Mouse (Mus musculus): Measurements from ENCODE around the gene Rbm12. TPM values are rescaled to one million over a fixed set of nuclear protein-coding genes. Genes with fewer than 3 reads are reported as not detected.
"Not testable (repeated sequence)": the region's sequence is repeated elsewhere in the genome, so short reads cannot be mapped to it uniquely, and the experiment has no call there.

The Rbm12 gene
- polyA plus RNA-seq, 1 experiment from 2014 or later: 26.2 TPM

DNA sequence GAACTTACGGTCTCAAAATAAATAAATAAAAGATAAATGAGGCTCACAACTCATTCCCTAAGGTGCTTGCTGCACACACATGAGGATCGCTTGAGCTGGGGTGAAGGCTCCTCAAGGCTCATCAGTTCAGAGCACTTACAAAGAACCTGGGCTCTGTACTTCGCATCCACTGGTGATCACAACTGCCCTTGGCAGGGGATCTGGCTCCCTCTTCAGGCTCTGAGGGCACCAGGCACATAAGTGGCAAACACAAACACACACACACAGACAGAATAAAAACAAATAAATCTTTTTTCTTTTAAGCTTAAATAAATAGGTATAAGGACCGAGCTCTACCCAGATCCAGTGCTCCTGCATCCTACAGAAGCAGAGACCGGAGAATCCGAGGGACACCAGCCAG is 23.9 kb upstream of the Rbm12 start:
- Histone ChIP-seq H3K27ac (ENCODE audit: low read length) (no peak overlapping the region), H3K27me3 (ENCODE audit: control insufficient read depth, insufficient read depth, low read depth, low read length) (no peaks in the 10 kb centered on the region), H3K4me2 (ENCODE audit: low read length) (no peak overlapping the region), H3K36me3 (ENCODE audit: control insufficient read depth, insufficient read depth, low read length) (peaks cover 7% of the 10 kb centered on the region; the same call in 1 of the 2 replicates), H3K4me1 (ENCODE audit: control insufficient read depth, insufficient read depth, low read length) (no peaks in the 10 kb centered on the region), H3K4me3 (ENCODE audit: low read depth, low read length) (no peak overlapping the region), H3K9me3 (replicated peaks; ENCODE audit: control insufficient read depth, low read length, poor library complexity, severe bottlenecking) (no peaks in the 10 kb centered on the region), H3K9ac (ENCODE audit: low read depth, low read length) (no peak overlapping the region)
- 88% methylated on average over 6 of the region's 6 CpGs for WGBS
- ATAC-seq: no peak

DNA sequence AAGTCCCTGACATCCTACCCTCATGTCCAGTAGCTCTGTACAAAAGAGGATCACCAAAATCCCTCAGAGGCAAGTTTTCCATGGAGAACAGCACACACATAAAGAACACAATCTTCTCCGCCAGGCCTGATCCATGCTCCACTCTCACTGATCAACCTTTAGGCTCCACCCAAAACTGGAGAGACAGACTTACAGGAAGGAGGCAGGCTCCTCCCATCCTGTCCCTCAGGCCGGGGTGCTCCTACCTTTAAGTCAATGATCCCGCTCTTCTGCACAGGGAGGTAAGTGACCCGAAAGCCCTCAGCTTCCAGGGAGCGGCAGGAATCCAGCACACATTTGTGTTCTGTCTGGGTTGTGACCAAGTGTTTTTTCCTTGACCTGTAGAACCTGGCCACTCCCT is 22.4 kb upstream of the Rbm12 start:
- Histone ChIP-seq H3K27me3 (ENCODE audit: control insufficient read depth, insufficient read depth, low read depth, low read length) (no peaks in the 10 kb centered on the region), H3K4me2 (ENCODE audit: low read length) (no peak overlapping the region), H3K9ac (ENCODE audit: low read depth, low read length) (no peak overlapping the region), H3K9me3 (replicated peaks; ENCODE audit: control insufficient read depth, low read length, poor library complexity, severe bottlenecking) (no peaks in the 10 kb centered on the region), H3K27ac (ENCODE audit: low read length) (no peak overlapping the region), H3K4me3 (ENCODE audit: low read depth, low read length) (no peak overlapping the region), H3K36me3 (ENCODE audit: control insufficient read depth, insufficient read depth, low read length) (peaks cover 7% of the 10 kb centered on the region; the same call in 1 of the 2 replicates), H3K4me1 (ENCODE audit: control insufficient read depth, insufficient read depth, low read length) (no peaks in the 10 kb centered on the region)
- WGBS: 94% methylated on average over 5 of the region's 5 CpGs
- ATAC-seq: no peak

DNA sequence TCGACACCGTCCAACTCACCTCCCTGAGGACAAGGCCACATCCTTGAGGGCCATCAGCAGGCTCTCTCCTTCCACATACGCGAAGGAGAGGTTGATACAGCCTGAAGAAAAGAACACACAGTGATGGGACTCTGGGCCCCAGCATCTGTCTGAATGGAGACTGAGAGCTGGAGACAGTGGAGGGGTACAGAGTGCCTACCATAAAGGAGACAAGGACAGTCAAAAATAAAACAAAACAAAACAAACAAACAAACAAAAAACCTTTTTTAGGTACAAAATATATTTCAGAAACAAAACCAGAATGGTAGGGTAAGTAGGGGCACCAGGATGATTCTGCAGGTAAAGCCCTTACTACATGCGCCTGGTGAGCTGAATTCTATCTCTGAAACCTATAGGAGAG is 15.2 kb upstream of the Rbm12 start, which contains the start of gene Gm28036:
Gm28036 (minus strand) TSS at position 101 of the 400 bp plus-strand sequence.
- Histone ChIP-seq H3K9me3 (replicated peaks; ENCODE audit: control insufficient read depth, low read length, poor library complexity, severe bottlenecking) (no peaks in the 10 kb centered on the region), H3K9ac (ENCODE audit: low read depth, low read length) (no peak within 1 kb of the TSS), H3K4me2 (ENCODE audit: low read length) (no peak within 1 kb of the TSS), H3K36me3 (ENCODE audit: control insufficient read depth, insufficient read depth, low read length) (peaks cover 13% of the 10 kb centered on the region), H3K4me3 (ENCODE audit: low read depth, low read length) (no peak within 1 kb of the TSS), H3K27ac (ENCODE audit: low read length) (no peak within 1 kb of the TSS), H3K4me1 (ENCODE audit: control insufficient read depth, insufficient read depth, low read length) (no peaks in the 10 kb centered on the region), H3K27me3 (ENCODE audit: control insufficient read depth, insufficient read depth, low read depth, low read length) (no peaks in the 10 kb centered on the region)
- no peak for ATAC-seq
- over 99% methylated on average over 5 of the region's 5 CpGs for WGBS

DNA sequence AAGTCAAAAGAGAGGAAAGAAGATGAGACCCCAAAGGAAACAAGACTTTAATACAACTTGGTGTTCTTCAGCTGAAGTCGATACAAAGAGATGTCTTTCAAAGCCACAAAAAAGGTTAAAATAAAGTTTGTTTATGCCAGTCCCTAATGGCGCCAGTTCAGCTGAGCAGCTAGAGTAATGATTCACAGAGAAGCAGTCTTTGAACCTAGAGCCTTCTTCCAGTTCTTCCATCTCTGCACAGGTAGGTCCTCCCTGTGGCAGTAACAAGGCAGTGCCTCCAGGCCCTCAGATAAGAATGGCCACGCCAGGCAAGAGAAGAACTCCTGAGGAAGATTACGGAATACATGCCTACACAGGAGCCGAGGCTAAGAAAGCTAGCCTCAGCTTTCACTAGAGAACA is 12.0 kb upstream of the Rbm12 start:
- WGBS: 94% methylated on average over 5 of the region's 5 CpGs
- H3K9me3 ChIP-seq (replicated peaks; ENCODE audit: control insufficient read depth, low read length, poor library complexity, severe bottlenecking): no peaks in the 10 kb centered on the region
- H3K9ac ChIP-seq (ENCODE audit: low read depth, low read length): no peak overlapping the region
- no peak overlapping the region for H3K27ac ChIP-seq (ENCODE audit: low read length)
- no peak for ATAC-seq
- no peaks in the 10 kb centered on the region for H3K27me3 ChIP-seq (ENCODE audit: control insufficient read depth, insufficient read depth, low read depth, low read length)
- H3K4me2 ChIP-seq (ENCODE audit: low read length): no peak overlapping the region
- H3K4me3 ChIP-seq (ENCODE audit: low read depth, low read length): no peak overlapping the region
- no peaks in the 10 kb centered on the region for H3K4me1 ChIP-seq (ENCODE audit: control insufficient read depth, insufficient read depth, low read length)
- peaks cover 8% of the 10 kb centered on the region for H3K36me3 ChIP-seq (ENCODE audit: control insufficient read depth, insufficient read depth, low read length)

DNA sequence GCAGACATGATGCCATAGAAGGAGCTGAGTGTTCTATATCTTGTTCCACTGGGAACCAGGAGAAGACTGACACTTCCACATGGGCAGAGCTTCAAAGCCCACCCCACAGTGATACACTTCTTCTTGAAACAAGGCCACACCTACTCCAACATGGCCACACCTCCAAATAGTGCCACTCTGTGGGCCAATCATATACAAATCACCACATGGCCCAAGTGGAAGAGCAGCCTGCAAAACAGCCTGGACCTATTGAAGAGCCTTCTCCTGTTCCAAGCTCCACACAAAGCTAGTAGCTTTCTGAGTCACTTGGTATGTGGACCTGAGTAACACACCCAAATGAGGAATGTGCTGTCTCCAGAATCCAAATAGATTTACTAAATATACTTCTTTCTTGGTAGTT is 7.8 kb upstream of the Rbm12 start:
- no peak for ATAC-seq
- H3K9me3 ChIP-seq (replicated peaks; ENCODE audit: control insufficient read depth, low read length, poor library complexity, severe bottlenecking): no peaks in the 10 kb centered on the region
- H3K4me2 ChIP-seq (ENCODE audit: low read length): no peak overlapping the region
- 0 out of 2 replicates have a peak, but pooled peaks cover 2% of the 10 kb centered on the region for H3K36me3 ChIP-seq (ENCODE audit: control insufficient read depth, insufficient read depth, low read length)
- H3K9ac ChIP-seq (ENCODE audit: low read depth, low read length): no peak overlapping the region
- no peaks in the 10 kb centered on the region for H3K4me1 ChIP-seq (ENCODE audit: control insufficient read depth, insufficient read depth, low read length)
- H3K27me3 ChIP-seq (ENCODE audit: control insufficient read depth, insufficient read depth, low read depth, low read length): no peaks in the 10 kb centered on the region
- no peak overlapping the region for H3K4me3 ChIP-seq (ENCODE audit: low read depth, low read length)
- H3K27ac ChIP-seq (ENCODE audit: low read length): no peak overlapping the region

DNA sequence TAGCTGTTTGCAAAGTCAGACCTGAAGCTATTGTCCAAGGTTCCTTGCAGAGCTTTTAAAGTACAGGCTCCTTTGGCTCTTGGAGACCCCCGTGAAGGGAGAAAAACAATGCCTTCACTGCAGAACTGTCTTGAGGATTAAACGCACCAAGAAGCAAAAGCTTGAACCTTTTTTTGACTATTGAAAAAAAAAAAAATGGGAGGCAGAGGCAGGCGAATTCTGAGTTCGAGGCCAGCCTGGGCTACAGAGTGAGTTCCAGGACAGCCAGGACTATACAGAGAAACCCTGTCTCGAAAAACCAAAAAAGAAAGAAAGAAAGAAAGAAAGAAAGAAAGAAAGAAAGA is 274 bp upstream of the Rbm12 start:
- H3K36me3 ChIP-seq (ENCODE audit: control insufficient read depth, insufficient read depth, low read length); H3K27me3 ChIP-seq (ENCODE audit: control insufficient read depth, insufficient read depth, low read depth, low read length); H3K9me3 ChIP-seq (replicated peaks; ENCODE audit: control insufficient read depth, low read length, poor library complexity, severe bottlenecking); ATAC-seq: not testable (repeated sequence)
- peak overlapping the region; percentile 96 for H3K4me3 ChIP-seq (ENCODE audit: low read depth, low read length)
- peak overlapping the region; percentile 47 for H3K4me2 ChIP-seq (ENCODE audit: low read length)
- peak overlapping the region; percentile 97; the same call in 1 of the 2 replicates for H3K9ac ChIP-seq (ENCODE audit: low read depth, low read length)
- 23% methylated on average over 5 of the region's 5 CpGs for WGBS
- H3K4me1 ChIP-seq (ENCODE audit: control insufficient read depth, insufficient read depth, low read length): peaks cover 16% of the 10 kb centered on the region
- H3K27ac ChIP-seq (ENCODE audit: low read length): peak overlapping the region; percentile 96

DNA sequence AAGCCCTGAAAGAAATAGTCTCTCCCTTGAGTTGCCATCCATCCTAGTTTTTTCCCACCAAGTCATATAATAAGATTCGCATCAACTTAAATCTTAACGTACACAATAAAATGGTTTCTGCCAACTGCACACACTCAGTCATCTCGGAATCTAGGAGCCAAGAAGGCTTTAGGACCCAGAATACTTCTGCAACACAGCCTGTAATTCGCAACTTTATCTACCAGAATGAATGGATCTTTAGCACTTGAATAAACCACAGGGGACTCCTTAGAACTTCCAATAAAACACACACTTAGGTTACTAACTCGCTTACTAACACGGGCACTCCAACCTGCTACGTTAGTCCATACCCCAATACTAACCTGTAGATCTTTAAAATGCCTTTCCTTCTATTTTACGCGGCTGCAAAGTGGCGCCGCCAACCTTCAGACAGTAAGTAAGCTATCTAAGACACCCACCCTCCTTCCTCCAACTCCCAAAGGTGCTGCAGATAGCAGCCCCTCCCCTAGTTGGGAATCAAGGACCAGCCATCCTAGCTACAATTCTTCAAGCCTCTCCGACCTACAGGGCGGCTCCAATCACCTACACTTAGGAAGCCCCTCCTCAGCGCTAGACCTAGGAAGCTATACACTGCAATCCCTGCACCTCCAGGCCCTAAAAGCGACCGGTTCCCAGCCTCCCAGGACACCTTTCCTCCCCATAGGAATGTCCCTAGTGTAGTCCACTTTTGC is 986 bp downstream of the Rbm12 start:
- no peaks in the 10 kb centered on the region for H3K9me3 ChIP-seq (replicated peaks; ENCODE audit: control insufficient read depth, low read length, poor library complexity, severe bottlenecking)
- H3K27me3 ChIP-seq (ENCODE audit: control insufficient read depth, insufficient read depth, low read depth, low read length): no peaks in the 10 kb centered on the region
- peak overlapping the region; percentile 96 for H3K27ac ChIP-seq (ENCODE audit: low read length)
- WGBS: under 1% methylated on average over 16 of the region's 16 CpGs
- ATAC-seq: peak; percentile 87
- peaks cover 19% of the 10 kb centered on the region for H3K4me1 ChIP-seq (ENCODE audit: control insufficient read depth, insufficient read depth, low read length)
- peak overlapping the region; percentile 78 for H3K4me2 ChIP-seq (ENCODE audit: low read length)
- H3K36me3 ChIP-seq (ENCODE audit: control insufficient read depth, insufficient read depth, low read length): no peaks in the 10 kb centered on the region
- peak overlapping the region; percentile 96 for H3K4me3 ChIP-seq (ENCODE audit: low read depth, low read length)
- H3K9ac ChIP-seq (ENCODE audit: low read depth, low read length): peak overlapping the region; percentile 97

DNA sequence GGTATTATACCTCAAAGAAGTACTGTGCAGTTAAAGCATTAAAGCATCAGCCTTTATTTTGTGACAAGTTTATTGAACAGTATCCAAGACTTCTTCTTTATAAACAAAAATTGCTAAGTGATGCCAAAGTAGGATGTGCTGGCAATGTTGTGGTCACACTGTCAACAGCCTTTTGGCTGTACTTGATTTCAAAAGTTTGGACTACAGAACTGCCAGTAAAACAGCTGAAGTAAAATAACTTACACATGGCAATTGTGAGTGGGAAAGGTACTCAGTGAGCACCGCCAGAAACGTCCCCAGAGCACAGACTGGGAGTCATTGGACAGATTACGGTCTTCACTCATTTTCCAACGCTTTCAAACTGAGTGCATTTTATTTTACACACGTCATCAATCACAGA is 19.9 kb downstream of the Rbm12 start:
- ATAC-seq: no peak
- no peaks in the 10 kb centered on the region for H3K9me3 ChIP-seq (replicated peaks; ENCODE audit: control insufficient read depth, low read length, poor library complexity, severe bottlenecking)
- H3K27me3 ChIP-seq (ENCODE audit: control insufficient read depth, insufficient read depth, low read depth, low read length): no peaks in the 10 kb centered on the region
- WGBS: 86% methylated on average over 5 of the region's 5 CpGs
- H3K27ac ChIP-seq (ENCODE audit: low read length): no peak overlapping the region
- no peak overlapping the region for H3K4me3 ChIP-seq (ENCODE audit: low read depth, low read length)
- no peak overlapping the region for H3K9ac ChIP-seq (ENCODE audit: low read depth, low read length)
- H3K36me3 ChIP-seq (ENCODE audit: control insufficient read depth, insufficient read depth, low read length): peaks cover 6% of the 10 kb centered on the region
- H3K4me1 ChIP-seq (ENCODE audit: control insufficient read depth, insufficient read depth, low read length): peaks cover 4% of the 10 kb centered on the region; the same call in 1 of the 2 replicates
- no peak overlapping the region for H3K4me2 ChIP-seq (ENCODE audit: low read length)

DNA sequence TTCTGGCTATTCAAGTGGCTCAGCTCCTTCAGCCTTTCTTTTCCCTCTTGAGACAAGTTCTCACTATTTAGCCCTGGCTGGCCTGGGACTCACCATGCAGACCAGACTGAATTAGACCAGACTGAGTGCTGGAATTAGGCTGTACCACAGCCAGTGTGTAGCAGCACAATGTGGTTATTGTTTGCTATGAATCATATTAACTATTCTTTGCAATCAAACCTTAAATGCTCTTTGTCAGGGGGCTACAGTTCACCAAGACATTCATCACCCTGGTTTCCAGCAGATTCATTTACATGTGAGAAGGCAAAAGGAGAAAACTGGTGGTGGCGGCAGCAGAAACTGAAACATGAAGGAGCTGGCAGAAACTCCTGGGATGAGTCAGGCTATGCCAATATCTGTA is 22.0 kb downstream of the Rbm12 start:
- Histone ChIP-seq H3K4me3 (ENCODE audit: low read depth, low read length) (no peak overlapping the region), H3K9me3 (replicated peaks; ENCODE audit: control insufficient read depth, low read length, poor library complexity, severe bottlenecking) (no peaks in the 10 kb centered on the region), H3K9ac (ENCODE audit: low read depth, low read length) (no peak overlapping the region), H3K27me3 (ENCODE audit: control insufficient read depth, insufficient read depth, low read depth, low read length) (no peaks in the 10 kb centered on the region), H3K27ac (ENCODE audit: low read length) (no peak overlapping the region), H3K4me2 (ENCODE audit: low read length) (no peak overlapping the region), H3K4me1 (ENCODE audit: control insufficient read depth, insufficient read depth, low read length) (peaks cover 4% of the 10 kb centered on the region; the same call in 1 of the 2 replicates), H3K36me3 (ENCODE audit: control insufficient read depth, insufficient read depth, low read length) (no peaks in the 10 kb centered on the region)
- WGBS: 41% methylated on average over 1 of the region's 1 CpGs
- ATAC-seq: no peak

Measured in midbrain, embryonic 16.5 days (tissue).